Mouse (Mus musculus) heart, embryonic 14.5 days (tissue): ENCODE results near the gene Cfap70. TPM values are rescaled to one million over a fixed set of nuclear protein-coding genes. Genes with fewer than 3 reads are reported as not detected.
A peak's percentile ranks its signal among the peaks of the same experiment; 100 is the strongest.

Source experiments
- ATAC-seq: fragments of 200-750 bp; cut with Nextera tagmentation; 2 replicates; pipeline ENCODE4 v1.8.0; 2017; ENCODE audit warnings: low read depth, moderate TSS enrichment; ENCODE audit not compliant: insufficient number of reproducible peaks, insufficient read depth, low FRiP score
- H3K27ac ChIP-seq, 2 experiments: fragments of 200-500 bp in 1 of 2; fragments of 300-500 bp in 1 of 2; sonication (generic) in 1 of 2; replicated peaks in 1 of 2; 2 replicates each; pipeline ENCODE4 v1.5.1; 2012 to 2014; ENCODE audit warnings: low read depth in 2 of 2, low read length in 2 of 2, control low read depth in 1 of 2, mild to moderate bottlenecking in 1 of 2, mixed read lengths in 1 of 2; ENCODE audit not compliant: control insufficient read depth in 1 of 2, insufficient read depth in 1 of 2
- H3K27me3 ChIP-seq: fragments of 300-500 bp; sonication (generic); 2 replicates; pipeline ENCODE4 v1.6.1; 2014; ENCODE audit warnings: mild to moderate bottlenecking, low read length, control low read depth; ENCODE audit not compliant: control insufficient read depth, insufficient read depth
- H3K36me3 ChIP-seq: fragments of 300-500 bp; sonication (generic); 2 replicates; pipeline ENCODE4 v1.6.1; 2014; ENCODE audit warnings: mild to moderate bottlenecking, control low read depth, low read length, mixed read lengths; ENCODE audit not compliant: control insufficient read depth, insufficient read depth
- H3K4me1 ChIP-seq, 2 experiments: fragments of 200-500 bp in 1 of 2; fragments of 300-500 bp in 1 of 2; sonication (generic) in 1 of 2; 2 replicates each; pipeline ENCODE4 v1.6.1; 2012 to 2014; ENCODE audit warnings: low read length in 2 of 2, control low read depth in 1 of 2, mixed read lengths in 1 of 2; ENCODE audit not compliant: control insufficient read depth in 2 of 2, insufficient read depth in 2 of 2
- H3K4me2 ChIP-seq: fragments of 300-500 bp; sonication (generic); 2 replicates; pipeline ENCODE4 v1.6.1; 2014; ENCODE audit warnings: mild to moderate bottlenecking, low read length
- H3K4me3 ChIP-seq, 2 experiments: fragments of 200-500 bp in 1 of 2; fragments of 300-500 bp in 1 of 2; sonication (generic) in 1 of 2; 2 replicates each; pipeline ENCODE4 v1.5.1; 2012 to 2014; ENCODE audit warnings: low read length in 2 of 2, mild to moderate bottlenecking in 2 of 2, control low read depth in 1 of 2, low read depth in 1 of 2, moderate library complexity in 1 of 2; ENCODE audit not compliant: control insufficient read depth in 1 of 2, insufficient read depth in 1 of 2
- H3K9ac ChIP-seq: fragments of 300-500 bp; sonication (generic); 2 replicates; pipeline ENCODE4 v1.6.1; 2014; ENCODE audit warnings: mild to moderate bottlenecking, low read length
- H3K9me3 ChIP-seq: fragments of 300-500 bp; sonication (generic); 2 replicates; pipeline ENCODE4 v1.6.1; 2016; ENCODE audit warnings: low read length, control low read depth; ENCODE audit not compliant: control insufficient read depth
- WGBS: fragments of 180-500 bp; shearing (Covaris S2); extraction: QIAGEN DNeasy Blood & Tissue Kit; methylation state at CpG from one replicate; pipeline ENCODE4 v1.1.7; 2014; 5-methylcytosine and 5-hydroxymethylcytosine counted together
- polyA plus RNA-seq: library from polyadenylated mRNA; unstranded; fragments of >200 nt; fragmentation: Nextera tagmentation; extraction: Ambion mirVana; gene quantifications from 2 replicates; pipeline ENCODE4 v1.2.1, GENCODE M21; 2014

Cfap70 gene
- polyA plus RNA-seq, 1 experiment from 2014 or later: 0.63 TPM

DNA sequence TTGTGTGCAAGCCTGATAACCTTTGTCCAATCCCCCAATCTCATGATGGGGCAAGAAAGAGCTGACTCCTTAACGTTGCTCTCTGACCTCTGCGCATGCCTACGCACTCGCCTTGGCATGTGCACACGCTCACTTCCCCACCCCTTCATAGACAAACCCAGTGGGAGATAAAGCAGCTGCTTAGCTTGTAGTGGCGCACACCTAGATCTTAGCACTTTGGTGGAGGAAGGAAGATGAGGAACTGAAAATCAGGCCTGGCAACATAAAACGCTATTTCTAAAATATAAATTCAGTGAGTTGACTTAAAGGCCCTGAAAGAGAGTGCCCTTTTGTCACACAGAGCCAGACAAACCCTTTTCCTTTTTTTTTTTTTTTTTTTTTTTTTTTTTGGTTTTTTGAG lies 81.2 kb downstream of the Cfap70 start:
- H3K36me3 ChIP-seq: peaks cover 79% of the 10 kb centered on the region
- ATAC-seq: no peak
- WGBS: 82% methylated on average over 7 of the region's 7 CpGs

DNA sequence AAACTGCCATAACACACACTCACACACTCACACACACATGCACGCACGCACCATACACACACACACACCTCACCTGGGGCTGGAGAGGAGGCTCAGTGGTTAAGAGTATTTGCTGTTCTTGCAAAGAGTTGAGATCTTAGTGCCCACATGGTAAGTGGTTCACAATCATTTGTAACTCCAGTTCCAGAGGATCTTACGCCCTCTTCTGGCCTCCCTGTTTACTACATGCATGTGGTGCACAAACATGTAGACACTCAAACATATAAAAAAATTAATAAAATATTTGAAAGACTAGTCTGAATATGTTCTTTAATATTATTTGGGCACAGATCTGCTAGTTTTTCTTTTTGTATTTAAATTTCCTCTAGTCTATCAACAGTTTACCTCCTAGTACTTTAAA lies 83.8 kb downstream of the Cfap70 start:
- H3K4me2 ChIP-seq: no peak overlapping the region
- no peaks in the 10 kb centered on the region for H3K9me3 ChIP-seq
- no peaks in the 10 kb centered on the region for H3K4me1 ChIP-seq
- WGBS: 93% methylated on average over 3 of the region's 3 CpGs
- no peak overlapping the region for H3K9ac ChIP-seq
- H3K4me3 ChIP-seq: no peak overlapping the region
- no peak overlapping the region for H3K27ac ChIP-seq
- ATAC-seq: no peak
- H3K27me3 ChIP-seq: no peaks in the 10 kb centered on the region
- H3K36me3 ChIP-seq: peaks cover 81% of the 10 kb centered on the region

More for the DNA sequence above, 81.2 kb downstream of the Cfap70 start:
- H3K9ac ChIP-seq: no peak overlapping the region
- no peaks in the 10 kb centered on the region for H3K27me3 ChIP-seq
- H3K27ac ChIP-seq: no peak overlapping the region
- H3K9me3 ChIP-seq: no peaks in the 10 kb centered on the region
- no peak overlapping the region for H3K4me2 ChIP-seq
- H3K4me1 ChIP-seq: no peaks in the 10 kb centered on the region
- H3K4me3 ChIP-seq: no peak overlapping the region

DNA sequence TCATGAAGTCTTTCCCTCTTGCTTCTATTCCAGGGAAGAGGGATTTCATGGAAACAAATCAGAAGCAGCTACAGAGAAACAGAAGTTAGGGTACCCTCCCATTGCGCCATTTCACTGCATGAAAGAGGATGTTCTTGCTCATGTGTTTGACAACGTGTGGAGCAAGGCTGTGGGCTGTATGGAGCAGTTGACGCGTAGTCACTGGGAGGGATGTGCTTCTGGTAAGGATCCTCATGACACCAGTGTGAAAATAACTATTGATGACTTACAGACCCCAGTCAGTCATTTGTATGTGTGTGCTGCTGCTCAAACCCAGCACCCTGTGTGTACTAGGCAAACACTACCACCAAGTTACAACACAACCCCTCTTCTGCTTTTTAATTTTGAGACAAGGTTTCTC lies 88.8 kb downstream of the Cfap70 start:
- H3K4me2 ChIP-seq: no peak overlapping the region
- WGBS: 86% methylated on average over 4 of the region's 4 CpGs
- ATAC-seq: no peak
- no peak overlapping the region for H3K27ac ChIP-seq
- no peak overlapping the region for H3K9ac ChIP-seq
- no peaks in the 10 kb centered on the region for H3K9me3 ChIP-seq
- no peak overlapping the region for H3K4me3 ChIP-seq
- no peaks in the 10 kb centered on the region for H3K4me1 ChIP-seq
- peaks cover 93% of the 10 kb centered on the region for H3K36me3 ChIP-seq
- H3K27me3 ChIP-seq: no peaks in the 10 kb centered on the region

DNA sequence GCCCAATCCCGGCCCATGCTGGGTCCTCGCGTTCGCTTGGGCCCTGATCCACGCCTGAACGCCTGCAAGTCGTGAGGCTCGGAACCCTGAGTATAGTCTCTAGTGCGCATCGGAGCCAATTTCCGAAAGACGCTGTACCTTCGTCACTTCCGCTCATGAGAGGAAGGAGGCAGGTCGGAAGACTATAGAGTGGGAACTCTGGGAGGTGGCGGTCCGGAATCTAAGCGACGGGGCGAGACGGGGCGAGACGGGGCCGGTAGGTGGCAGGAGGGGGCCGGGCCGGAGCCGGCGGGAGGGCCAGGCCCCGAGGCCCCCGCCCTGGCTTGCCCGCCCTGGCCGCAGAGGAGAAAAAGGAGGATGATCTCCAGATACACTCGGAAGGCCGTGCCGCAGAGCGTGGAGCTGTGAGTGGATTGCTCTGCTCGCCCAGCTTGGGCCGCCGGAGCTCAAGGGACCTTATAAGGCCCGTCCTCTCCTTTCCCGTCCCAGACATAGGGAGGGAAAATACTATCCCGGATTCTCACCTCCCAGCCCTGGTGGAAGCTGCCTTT lies 104.0 kb downstream of the Cfap70 start, which contains the start of the genes Ecd and Fam149b:
Gene Ecd (minus strand): TSS at position 131 of the 551 bp plus-strand sequence.
Gene Fam149b (plus strand): TSS at position 172 of the 551 bp plus-strand sequence.
- peak; percentile 95 for ATAC-seq
- peak within 1 kb of the TSS; percentile 87 to 92 for H3K27ac ChIP-seq
- H3K4me1 ChIP-seq: peaks cover 0 to 21% of the 10 kb centered on the region in 2 experiments; a peak in 2 of 4 replicates
- H3K9ac ChIP-seq: peak within 1 kb of the TSS; percentile 87
- WGBS: under 1% methylated on average over 38 of the region's 42 CpGs
- H3K36me3 ChIP-seq: peaks cover 40% of the 10 kb centered on the region
- H3K4me3 ChIP-seq: peak within 1 kb of the TSS; percentile 74 to 96
- no peaks in the 10 kb centered on the region for H3K27me3 ChIP-seq
- no peaks in the 10 kb centered on the region for H3K9me3 ChIP-seq
- H3K4me2 ChIP-seq: peak within 1 kb of the TSS; percentile 85

DNA sequence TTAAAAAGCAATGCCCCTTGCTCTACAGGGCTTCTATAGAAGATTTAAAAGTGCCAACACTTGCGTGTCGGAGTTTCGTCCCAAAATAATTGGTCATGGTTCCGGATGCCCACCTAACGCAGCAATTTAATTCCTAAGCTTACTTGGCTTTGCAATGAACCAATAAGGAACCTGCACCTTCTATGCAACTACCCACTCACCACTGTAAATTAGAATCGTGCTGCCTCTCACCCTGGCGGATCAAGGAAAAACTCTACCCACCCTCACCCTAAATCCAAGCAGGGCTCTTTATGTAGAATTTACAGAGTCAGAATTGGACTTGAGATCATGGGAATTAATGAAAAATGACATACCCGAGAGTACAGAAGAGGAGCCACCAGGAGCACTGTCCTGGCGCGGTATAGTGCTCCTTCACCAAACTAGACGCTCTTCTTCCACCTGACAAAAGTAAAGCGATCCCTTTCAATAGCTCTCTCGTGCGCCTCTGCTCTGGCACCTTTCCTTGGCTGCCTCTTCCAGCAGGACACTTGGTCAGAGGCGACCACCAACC lies 104.5 kb downstream of the Cfap70 start:
- Histone ChIP-seq H3K27ac (peak overlapping the region; percentile 87 to 92), H3K27me3 (no peaks in the 10 kb centered on the region), H3K9me3 (no peaks in the 10 kb centered on the region), H3K4me1 (peaks cover 0 to 21% of the 10 kb centered on the region in 2 experiments; a peak in 2 of 4 replicates), H3K36me3 (peaks cover 39% of the 10 kb centered on the region), H3K9ac (peak overlapping the region; percentile 87), H3K4me2 (peak overlapping the region; percentile 85), H3K4me3 (peak overlapping the region; percentile 74 to 96)
- peak; percentile 14; the same call in 1 of the 2 replicates for ATAC-seq
- 6% methylated on average over 15 of the region's 15 CpGs for WGBS

DNA sequence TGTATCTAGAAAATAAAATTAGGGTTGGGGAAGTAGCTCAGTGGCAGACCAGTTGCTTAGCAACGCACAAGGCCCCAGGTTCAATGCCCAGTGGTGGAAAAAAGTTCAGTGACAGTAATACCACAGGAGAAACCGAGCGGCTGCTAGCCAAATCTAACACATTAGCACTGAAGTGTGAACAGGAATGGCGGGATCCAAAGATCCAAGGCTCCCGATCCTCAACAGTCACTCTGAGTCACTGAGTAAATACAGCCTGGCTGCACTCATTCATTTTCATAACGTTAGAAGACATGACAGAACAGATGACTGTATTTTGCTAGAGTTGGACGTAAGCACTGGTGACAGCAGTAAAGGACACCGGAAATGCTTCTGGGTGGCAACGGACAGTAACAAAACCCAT lies 106.1 kb downstream of the Cfap70 start:
- 91% methylated on average over 9 of the region's 9 CpGs for WGBS

More for the DNA sequence above, 106.1 kb downstream of the Cfap70 start:
- Histone ChIP-seq H3K4me1 (peaks cover 0 to 21% of the 10 kb centered on the region in 2 experiments; a peak in 2 of 4 replicates), H3K27ac (no peak overlapping the region), H3K9me3 (no peaks in the 10 kb centered on the region), H3K27me3 (no peaks in the 10 kb centered on the region), H3K9ac (no peak overlapping the region), H3K4me3 (no peak overlapping the region), H3K36me3 (peaks cover 39% of the 10 kb centered on the region), H3K4me2 (no peak overlapping the region)
- no peak for ATAC-seq
